Mouse (Mus musculus) ES-E14 (cell line): ENCODE data around the gene Smarcd3.

Experiments used
- CHD2 ChIP-seq: IDR thresholded peaks from 2 replicates; pipeline ENCODE4 v1.6.1; 2014; ENCODE audit warnings: mild to moderate bottlenecking, low read depth, low read length, inconsistent platforms
- HCFC1 ChIP-seq: IDR thresholded peaks from 2 replicates; pipeline ENCODE4 v1.6.1; 2012; ENCODE audit warnings: low read length, inconsistent platforms, borderline replicate concordance; ENCODE audit not compliant: insufficient read depth
- MAFK ChIP-seq: IDR thresholded peaks from 2 replicates; pipeline ENCODE4 v1.6.1; 2014; ENCODE audit warnings: mild to moderate bottlenecking, low read depth, low read length, inconsistent platforms; ENCODE audit not compliant: insufficient read depth
- ZC3H11A ChIP-seq: IDR thresholded peaks from 2 replicates; pipeline ENCODE4 v1.6.1; 2012; ENCODE audit warnings: low read depth, mild to moderate bottlenecking, inconsistent platforms, low read length, borderline replicate concordance

- TF ChIP-seq CHD2 (no peak), MAFK (no peak), ZC3H11A (no peak), HCFC1 (no peak)
These were observed 4.1 kb downstream of the Smarcd3 start for GRCm38 (mm10) chr5:24620116-24620515.
